ENCODE assay signal across 25 mouse cellular contexts in the genomic region with DNA sequence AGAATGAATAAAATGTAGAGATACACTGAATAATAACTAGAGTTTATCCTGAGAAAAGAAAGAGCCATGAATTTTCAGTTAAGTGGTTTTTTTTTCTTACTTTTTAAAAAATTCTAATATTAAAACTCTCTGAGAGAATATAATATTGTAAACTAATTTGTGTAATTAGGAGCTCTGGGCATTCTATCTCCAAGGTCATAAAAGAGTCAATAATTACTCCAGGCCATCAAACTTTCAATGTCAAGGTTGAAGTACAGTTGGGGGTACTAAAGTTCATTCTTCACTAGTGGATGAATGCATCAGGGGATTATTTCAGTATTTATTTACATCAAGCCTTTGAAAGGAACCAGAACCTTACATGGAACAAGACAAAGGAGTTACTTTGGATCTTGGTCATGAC. TPM values are rescaled to one million over a fixed set of nuclear protein-coding genes. Genes with fewer than 3 reads are reported as not detected.
"Had no signal": no experiment of that assay in that cellular context is flagged by ENCODE, and none has a peak within 500 bp of the region (broad histone marks: within the 10 kb centered on the region; RNA-seq: fewer than 3 reads in every experiment).

TSS of gene Olfr872 (plus strand) at position 301 of the 400 bp plus-strand sequence.

- H3K36me3 ChIP-seq: neural tube, embryonic 12.5 days; neural tube, embryonic 13.5 days; neural tube, embryonic 15.5 days; stomach, embryonic 15.5 days had no signal

- H3K27ac ChIP-seq: neural tube, embryonic 12.5 days; neural tube, embryonic 13.5 days; neural tube, embryonic 15.5 days; stomach, embryonic 15.5 days; stomach, postnatal 0 days had no signal

- H3K9me3 ChIP-seq: neural tube, embryonic 13.5 days; stomach, embryonic 15.5 days had no signal

- H3K4me1 ChIP-seq: neural tube, embryonic 12.5 days; neural tube, embryonic 13.5 days; neural tube, embryonic 15.5 days; stomach, embryonic 15.5 days had no signal

- H3K4me3 ChIP-seq: neural tube, embryonic 12.5 days; neural tube, embryonic 13.5 days; neural tube, embryonic 15.5 days; stomach, embryonic 15.5 days had no signal

- H3K27me3 ChIP-seq: neural tube, embryonic 12.5 days; neural tube, embryonic 13.5 days; neural tube, embryonic 15.5 days; stomach, embryonic 15.5 days had no signal

- DNase-seq: retina, postnatal 1 day; right cerebral cortex, adult 18-20 months; right cerebral cortex, postnatal 14 days; right cerebral cortex, postnatal 25 days; right cerebral cortex, postnatal 4 days; spleen, adult 18-20 months; thymus, adult 18-20 months; thymus, adult 2 months; thymus, postnatal 14 days; thymus, postnatal 25 days; thymus, postnatal 36 days; thymus, postnatal 4 days had no signal

- H3K9ac ChIP-seq: neural tube, embryonic 12.5 days; neural tube, embryonic 13.5 days; neural tube, embryonic 15.5 days; stomach, embryonic 15.5 days had no signal

RNA-seq across cellular contexts. Expression of gene Olfr872, which starts in this region (rescaled TPM):
- total RNA-seq: neutrophil, adult 5-6 weeks had no signal
- polyA plus RNA-seq: neural tube, embryonic 12.5 days; neural tube, embryonic 13.5 days; neural tube, embryonic 14.5 days; neural tube, embryonic 15.5 days; small intestine, adult 2 months; spleen, adult 2 months; stomach, embryonic 14.5 days; stomach, embryonic 15.5 days; stomach, embryonic 16.5 days; stomach, postnatal 0 days; thymus, adult 2 months; thymus, postnatal 0 days; urinary bladder, adult 2 months had no signal
